Mouse (Mus musculus) olfactory bulb, adult 2 months (tissue): ENCODE data around the gene Slc32a1.

Experiments used
- CTCF ChIP-seq: fragments of 200-500 bp; IDR thresholded peaks from 2 replicates; pipeline ENCODE4 v1.5.1; 2012; ENCODE audit warnings: low read depth, mild to moderate bottlenecking, low read length, moderate library complexity; ENCODE audit not compliant: insufficient read depth
- POLR2A ChIP-seq: fragments of 200-500 bp; IDR thresholded peaks from 2 replicates; pipeline ENCODE4 v1.6.1; 2012; ENCODE audit warnings: mild to moderate bottlenecking, low read depth, low read length, moderate library complexity; ENCODE audit not compliant: insufficient read depth

DNA sequence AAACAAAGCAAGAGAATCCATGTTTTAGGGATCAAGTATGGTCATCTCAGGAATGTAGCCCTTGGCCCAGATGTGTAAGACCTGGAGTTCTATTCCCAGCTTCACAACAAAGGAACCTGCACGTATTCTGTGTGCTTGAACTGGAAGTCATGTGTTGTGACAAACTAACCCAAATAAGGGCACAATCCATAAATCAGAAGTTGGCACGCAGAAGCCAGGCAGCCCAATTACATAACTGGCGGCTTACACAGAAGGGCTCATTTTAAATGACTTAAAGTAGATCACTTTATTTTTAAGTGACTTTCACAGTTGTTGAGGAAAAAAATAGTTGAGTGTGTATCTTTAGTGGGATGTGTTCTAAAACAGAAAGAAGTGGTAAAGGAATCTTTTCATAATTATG is 33.2 kb downstream of the Slc32a1 start:
- TF ChIP-seq POLR2A: no peak
- TF ChIP-seq CTCF: no peak
